Mouse (Mus musculus): ENCODE measurements at regions not wholly inside any gene's neighbourhood (a gene's known extent, or its start where the extent isn't known, plus 50 kb on each side); places are given as distances from the start of the nearest gene placed in this dataset.

DNA sequence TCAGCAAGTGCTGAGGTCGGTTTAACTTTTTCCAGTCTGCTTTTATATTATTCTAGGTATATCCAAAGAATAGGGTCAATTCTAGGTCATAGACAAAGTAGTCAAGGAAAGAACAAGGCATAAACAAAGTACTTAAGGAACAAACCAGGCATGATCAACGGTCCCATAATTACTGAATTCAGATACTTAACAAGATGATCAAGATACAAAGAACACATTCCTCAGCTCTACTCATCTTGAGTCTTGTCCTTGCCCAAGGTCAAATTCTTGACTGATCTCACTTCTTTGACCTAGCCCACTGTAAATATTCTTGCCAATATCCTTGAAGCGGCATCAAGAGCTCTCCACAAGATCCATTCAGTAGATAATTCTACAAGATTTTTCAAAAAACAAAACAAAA, 458.1 kb upstream of the Nr5a2 start:
- TF ChIP-seq POLR2A (IDR thresholded peaks at IDR 0.05; ENCODE audit: insufficient read depth, low read depth, low read length), result no peak
- no peak for TF ChIP-seq EP300 (IDR thresholded peaks at IDR 0.05; ENCODE audit: insufficient read depth, low read depth, low read length)
